Mouse (Mus musculus) liver, postnatal 0 days (tissue): ENCODE measurements around the gene Cass4.

Source experiments
- CTCF ChIP-seq: sonication (generic); IDR thresholded peaks from 2 replicates; pipeline ENCODE4 v1.5.1; 2016; ENCODE audit warnings: antibody characterized with exemption, low read depth
- EP300 ChIP-seq: IDR thresholded peaks from 2 replicates; pipeline ENCODE4 v1.6.1; 2016; ENCODE audit warnings: antibody characterized with exemption, low read depth, mild to moderate bottlenecking

DNA sequence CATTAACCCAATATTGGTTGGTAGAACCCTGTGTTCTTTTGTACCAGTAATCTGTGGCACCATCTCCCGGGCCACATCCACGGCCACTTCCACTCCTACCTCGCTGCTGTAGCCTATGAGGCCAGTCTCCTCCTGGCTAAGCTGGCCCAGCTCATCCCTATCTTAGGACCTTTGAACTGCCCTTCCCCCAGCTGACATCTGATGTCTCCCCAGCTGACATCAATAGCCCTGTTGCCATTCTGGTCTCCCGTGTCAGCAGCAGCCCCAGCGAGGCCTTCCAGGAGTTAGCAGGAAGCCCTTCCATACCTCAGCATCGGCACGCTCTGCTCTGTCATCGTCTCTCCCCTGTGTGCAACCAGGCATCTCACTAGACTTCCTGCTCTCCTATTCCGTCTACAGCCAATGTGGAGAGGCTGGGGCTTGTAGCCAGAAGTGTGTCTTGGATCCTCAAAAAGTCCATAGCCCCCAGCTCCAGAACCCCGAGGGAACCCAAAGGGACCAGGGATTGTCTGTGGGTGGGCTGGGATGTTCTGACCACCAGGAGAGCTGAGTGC, 83.2 kb downstream of the Cass4 start:
- TF ChIP-seq CTCF (no peak), EP300 (no peak)
